Mouse (Mus musculus) myocyte (in vitro differentiated cells): ENCODE results near the gene Kcnab1. TPM values are rescaled to one million over a fixed set of nuclear protein-coding genes. Genes with fewer than 3 reads are reported as not detected.

Experiments used
- H3K27me3 ChIP-seq: one replicate; pipeline ENCODE4 v1.6.1; 2011; ENCODE audit not compliant: control insufficient read depth, insufficient read depth, insufficient read length
- H3K36me3 ChIP-seq: one replicate; pipeline ENCODE4 v1.6.1; 2011; ENCODE audit not compliant: control insufficient read depth, insufficient read depth
- H3K4me2 ChIP-seq: one replicate; pipeline ENCODE4 v1.6.1; 2011; ENCODE audit warnings: low read depth, control low read depth
- H3K4me3 ChIP-seq: one replicate; pipeline ENCODE4 v1.5.1; 2011; ENCODE audit warnings: mild to moderate bottlenecking, control low read depth, moderate library complexity
- H3K79me2 ChIP-seq: one replicate; pipeline ENCODE4 v1.6.1; 2011; ENCODE audit not compliant: control insufficient read depth, insufficient read depth
- H3ac ChIP-seq: one replicate; pipeline ENCODE4 v1.6.1; 2011; ENCODE audit not compliant: control insufficient read depth, insufficient read length
- CEBPB ChIP-seq: IDR thresholded peaks from 2 replicates; pipeline ENCODE4 v1.6.1; 2011; ENCODE audit warnings: mild to moderate bottlenecking, moderate library complexity; ENCODE audit not compliant: poor library complexity, insufficient read depth, severe bottlenecking
- E2F4 ChIP-seq: IDR thresholded peaks from one replicate; pipeline ENCODE4 v1.6.1; 2011; ENCODE audit warnings: mild to moderate bottlenecking, control low read depth, moderate library complexity; ENCODE audit not compliant: insufficient read depth
- MAX ChIP-seq: IDR thresholded peaks from one replicate; pipeline ENCODE4 v1.6.1; 2011; ENCODE audit warnings: low read depth, mild to moderate bottlenecking, control low read depth
- MYOD1 ChIP-seq, 3 experiments: IDR thresholded peaks; one replicate each; pipeline ENCODE4 v1.6.1; 2011; ENCODE audit warnings: control low read depth in 2 of 3, low read depth in 2 of 3, mild to moderate bottlenecking in 2 of 3, moderate library complexity in 1 of 3; ENCODE audit not compliant: insufficient read length in 2 of 3, control insufficient read depth in 1 of 3
- MYOG ChIP-seq, 3 experiments: IDR thresholded peaks; one replicate each; pipeline ENCODE4 v1.6.1; 2011; ENCODE audit warnings: control low read depth in 2 of 3, low read depth in 2 of 3, mild to moderate bottlenecking in 2 of 3; ENCODE audit not compliant: insufficient read length in 2 of 3, control insufficient read depth in 1 of 3, insufficient read depth in 1 of 3
- POLR2A ChIP-seq: IDR thresholded peaks from one replicate; pipeline ENCODE4 v1.6.1; 2011; ENCODE audit warnings: low read depth, mild to moderate bottlenecking, control low read depth, moderate library complexity; ENCODE audit not compliant: insufficient read length
- POLR2AphosphoS2 ChIP-seq: IDR thresholded peaks from one replicate; pipeline ENCODE4 v1.6.1; 2011; ENCODE audit warnings: low read depth, control low read depth; ENCODE audit not compliant: insufficient read length
- REST ChIP-seq: IDR thresholded peaks from one replicate; pipeline ENCODE4 v1.6.1; 2011; ENCODE audit warnings: mild to moderate bottlenecking, control low read depth, moderate library complexity; ENCODE audit not compliant: insufficient read depth, insufficient read length
- SRF ChIP-seq: IDR thresholded peaks from one replicate; pipeline ENCODE4 v1.6.1; 2011; ENCODE audit warnings: low read depth; ENCODE audit not compliant: control insufficient read depth, insufficient read length
- TCF3 ChIP-seq: IDR thresholded peaks from one replicate; pipeline ENCODE4 v1.6.1; 2011; ENCODE audit warnings: low read depth, control low read depth; ENCODE audit not compliant: insufficient read length
- USF1 ChIP-seq: IDR thresholded peaks from one replicate; pipeline ENCODE4 v1.6.1; 2011; ENCODE audit warnings: low read depth, mild to moderate bottlenecking, control low read depth, moderate library complexity
- polyA plus RNA-seq: library from polyadenylated mRNA; unstranded; fragments of >200 nt; fragmentation: generic; extraction: Trizol; gene quantifications from one replicate; pipeline ENCODE4 v1.2.1, GENCODE M21; 2012; ENCODE audit warnings: missing spikeins

Gene Kcnab1
- polyA plus RNA-seq, 1 experiment = 0.08 TPM

DNA sequence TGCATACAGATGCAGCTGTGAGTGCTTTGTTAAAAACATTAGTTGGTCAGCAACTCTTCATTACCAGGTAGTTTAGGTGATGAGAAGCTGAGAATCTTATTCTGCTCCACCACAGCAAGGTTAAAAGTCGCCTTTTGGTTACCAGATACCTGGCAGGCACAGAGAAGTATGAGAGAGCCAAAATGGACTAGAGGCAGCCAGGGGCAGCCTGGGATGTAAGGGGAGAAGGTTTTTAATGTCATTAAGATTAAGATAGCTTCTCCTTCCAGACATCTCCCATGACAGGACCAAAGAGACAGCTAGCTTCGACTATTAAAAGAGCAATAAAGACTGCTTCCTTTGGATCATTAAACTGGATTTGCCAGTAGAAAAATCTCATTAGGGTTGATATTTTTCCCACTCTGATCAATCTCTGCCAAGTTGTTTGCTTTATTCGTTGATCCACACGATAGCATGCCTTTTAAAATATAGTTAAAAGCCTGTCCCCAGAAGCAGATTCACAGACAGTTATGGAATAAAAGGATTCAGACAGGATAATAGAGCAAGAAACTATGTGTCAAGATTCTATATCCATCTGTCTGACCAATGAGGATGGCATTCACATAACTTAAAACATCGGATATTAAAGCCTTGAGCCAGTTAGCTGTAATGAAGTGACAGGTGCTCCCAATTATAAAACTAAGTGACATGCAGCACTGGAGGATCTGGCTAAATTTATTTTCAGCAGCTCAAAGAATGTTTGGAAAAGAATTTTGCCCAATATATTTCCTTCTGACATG lies 231.2 kb downstream of the Kcnab1 start:
- H3K27me3 ChIP-seq = no peaks in the 10 kb centered on the region
- no peak overlapping the region for H3ac ChIP-seq
- H3K36me3 ChIP-seq = no peaks in the 10 kb centered on the region
- TF ChIP-seq E2F4 = no peak
- no peak for TF ChIP-seq MAX
- TF ChIP-seq TCF3 = no peak
- TF ChIP-seq POLR2A = no peak
- no peaks in the 10 kb centered on the region for H3K79me2 ChIP-seq
- no peak overlapping the region for H3K4me3 ChIP-seq
- no peak overlapping the region for H3K4me2 ChIP-seq

DNA sequence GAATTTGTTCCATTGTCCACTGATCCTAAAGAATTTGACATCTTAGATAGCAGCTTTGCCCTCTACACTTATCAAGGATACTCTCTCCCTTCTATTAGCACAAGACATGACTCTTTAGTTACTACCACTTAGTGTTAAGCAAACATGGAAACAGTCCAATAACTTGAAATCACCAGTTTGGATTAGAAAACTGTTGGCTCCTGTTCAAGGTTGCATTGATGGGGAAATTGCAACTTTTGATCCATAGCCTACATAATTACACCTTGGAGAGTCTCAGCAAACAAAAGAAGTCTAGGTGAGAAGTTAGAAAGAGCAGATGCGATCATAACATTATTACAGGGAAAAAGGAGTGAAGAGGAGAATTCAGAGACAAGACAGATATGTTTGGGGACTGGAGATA lies 237.0 kb downstream of the Kcnab1 start:
- H3ac ChIP-seq = no peak overlapping the region

DNA sequence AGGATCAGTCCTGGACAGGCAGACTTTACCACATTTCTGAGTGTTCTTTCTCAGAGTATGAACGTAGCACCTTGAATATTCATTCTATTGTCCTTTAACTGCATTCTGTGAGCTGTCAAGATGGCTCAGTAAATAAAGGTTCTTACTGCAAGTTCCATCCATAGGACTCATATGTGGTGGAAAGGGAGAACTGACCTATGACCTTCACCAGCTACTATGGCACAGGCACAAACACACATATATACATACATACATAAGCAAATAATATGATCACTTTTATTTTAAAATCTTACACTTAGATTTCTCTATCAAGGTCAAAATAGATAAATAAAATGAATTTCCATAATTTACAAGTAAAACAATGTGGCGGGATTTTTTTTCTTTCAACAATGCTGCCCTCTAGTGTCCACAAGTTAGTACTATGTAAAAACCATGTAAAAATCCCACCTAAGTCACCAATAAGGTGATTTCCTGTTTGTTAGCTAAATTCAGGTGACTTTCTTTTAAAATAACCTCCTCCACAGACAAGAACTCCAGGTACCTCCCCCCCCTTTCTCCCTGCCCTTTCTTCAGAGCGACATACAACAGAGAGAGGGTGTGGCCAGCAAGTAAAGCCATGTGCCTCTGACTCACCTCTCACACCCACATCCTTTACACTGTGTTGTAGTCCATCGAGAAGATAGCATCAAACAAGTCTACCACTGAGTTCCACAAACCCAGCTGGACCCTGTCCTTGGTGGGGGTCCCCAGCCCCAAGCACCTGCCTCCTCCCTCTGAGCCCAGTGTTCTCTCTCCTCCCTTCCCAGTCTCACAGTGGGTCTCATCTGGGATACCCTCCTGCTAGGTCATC lies 243.3 kb downstream of the Kcnab1 start:
- H3K27me3 ChIP-seq = no peaks in the 10 kb centered on the region
- no peak overlapping the region for H3ac ChIP-seq

More for the DNA sequence above, 237.0 kb downstream of the Kcnab1 start:
- TF ChIP-seq MAX (no peak), MYOG (IDR thresholded peaks at IDR 0.05; ENCODE audit: control insufficient read depth in 1 of 3, insufficient read depth in 1 of 3, insufficient read length in 2 of 3, low read depth in 2 of 3) (no peak)
- Histone ChIP-seq H3K36me3 (no peaks in the 10 kb centered on the region), H3K79me2 (no peaks in the 10 kb centered on the region), H3K4me3 (no peak overlapping the region), H3K27me3 (no peaks in the 10 kb centered on the region), H3K4me2 (no peak overlapping the region)

DNA sequence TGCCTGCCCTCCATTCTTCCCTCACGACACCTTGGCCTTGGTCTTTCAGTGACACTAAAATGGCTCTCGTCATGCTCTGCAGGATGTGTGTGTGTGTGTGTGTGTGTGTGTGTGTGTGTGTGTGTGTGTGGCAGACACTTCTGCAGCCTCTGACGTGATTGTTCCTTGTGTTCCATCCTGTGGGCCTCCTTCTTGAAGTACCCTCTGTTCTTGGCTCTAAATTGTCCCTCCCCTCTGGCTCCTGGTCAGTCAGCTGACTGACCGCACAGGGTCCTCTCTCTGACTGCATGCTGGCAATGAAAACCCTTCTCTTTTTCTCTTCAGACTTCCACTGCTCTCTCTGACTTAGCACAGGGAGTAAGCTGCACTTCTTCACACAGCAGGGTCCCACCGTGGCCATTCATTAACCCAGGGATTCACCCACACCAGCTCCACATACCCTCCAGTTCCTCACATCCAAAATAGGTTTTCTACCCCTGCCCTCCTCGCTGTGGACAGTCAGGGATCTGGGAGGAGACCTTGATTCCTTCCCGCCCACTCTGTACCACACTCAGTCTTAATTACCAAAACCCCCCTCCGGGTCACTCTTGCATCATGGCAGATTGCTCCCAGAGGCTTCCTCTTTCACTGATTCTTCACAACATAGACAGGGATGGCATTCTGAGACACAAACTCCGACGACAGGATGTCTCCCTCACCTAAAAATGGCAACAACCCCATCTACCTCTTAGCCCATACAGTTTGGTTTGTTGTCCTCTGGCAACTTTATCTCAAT lies 244.3 kb downstream of the Kcnab1 start:
- Histone ChIP-seq H3K27me3 (no peaks in the 10 kb centered on the region), H3K4me3 (no peak overlapping the region), H3ac (no peak overlapping the region), H3K79me2 (no peaks in the 10 kb centered on the region), H3K4me2 (no peak overlapping the region), H3K36me3 (no peaks in the 10 kb centered on the region)
- no peak for TF ChIP-seq REST
- no peak for TF ChIP-seq SRF

More for the DNA sequence above, 243.3 kb downstream of the Kcnab1 start:
- Histone ChIP-seq H3K4me3 (no peak overlapping the region), H3K4me2 (peak overlapping the region; percentile 37), H3K79me2 (no peaks in the 10 kb centered on the region), H3K36me3 (no peaks in the 10 kb centered on the region)
- no peak for TF ChIP-seq MYOG (IDR thresholded peaks at IDR 0.05; ENCODE audit: control insufficient read depth in 1 of 3, insufficient read depth in 1 of 3, insufficient read length in 2 of 3, low read depth in 2 of 3)
- TF ChIP-seq USF1 = peak; percentile 49

DNA sequence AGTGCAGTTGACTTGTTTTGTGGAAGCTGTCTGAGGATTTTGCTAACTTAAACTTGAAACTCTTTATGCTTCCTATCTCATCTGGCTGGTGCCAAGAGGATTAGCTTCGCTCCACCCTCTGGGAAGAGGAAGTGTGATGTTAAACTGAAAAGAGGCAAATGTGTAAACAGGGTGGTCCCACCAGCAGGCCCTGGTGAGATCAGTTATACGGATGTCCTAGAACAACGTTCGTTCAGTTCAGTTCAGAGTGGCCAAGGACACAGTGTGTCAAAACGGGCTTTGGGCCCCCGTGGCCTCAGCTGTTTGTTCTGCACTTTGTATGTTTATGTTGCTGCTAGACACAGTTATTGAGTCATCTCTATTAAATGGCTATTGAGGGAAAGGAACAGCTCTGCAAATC lies 246.3 kb downstream of the Kcnab1 start:
- Histone ChIP-seq H3K4me2 (no peak overlapping the region), H3K36me3 (no peaks in the 10 kb centered on the region), H3K79me2 (no peaks in the 10 kb centered on the region), H3ac (no peak overlapping the region), H3K27me3 (no peaks in the 10 kb centered on the region), H3K4me3 (no peak overlapping the region)
- no peak for TF ChIP-seq CEBPB
- TF ChIP-seq SRF = no peak
- TF ChIP-seq REST = no peak
- TF ChIP-seq POLR2AphosphoS2 = no peak
- TF ChIP-seq USF1 = no peak
- no peak for TF ChIP-seq TCF3
- TF ChIP-seq MYOD1 (IDR thresholded peaks at IDR 0.05; ENCODE audit: control insufficient read depth in 1 of 3, insufficient read length in 2 of 3, low read depth in 2 of 3) = no peak
- TF ChIP-seq MYOG (IDR thresholded peaks at IDR 0.05; ENCODE audit: control insufficient read depth in 1 of 3, insufficient read depth in 1 of 3, insufficient read length in 2 of 3, low read depth in 2 of 3) = no peak
- no peak for TF ChIP-seq E2F4
- TF ChIP-seq MAX = no peak
